Mouse (Mus musculus) neural tube, embryonic 14.5 days (tissue): Measurements from ENCODE around the gene Slc8a2. TPM values are rescaled to one million over a fixed set of nuclear protein-coding genes. Genes with fewer than 3 reads are reported as not detected.

ENCODE experiments used
- ATAC-seq: fragments of 200-750 bp; cut with Nextera tagmentation; 2 replicates; pipeline ENCODE4 v1.8.0; 2017; ENCODE audit warnings: low read depth, mild to moderate bottlenecking, moderate TSS enrichment, moderate library complexity
- H3K27ac ChIP-seq: fragments of 300-500 bp; sonication (generic); 2 replicates; pipeline ENCODE4 v1.5.1; 2014; ENCODE audit warnings: low read depth, mild to moderate bottlenecking, control low read depth, low read length, moderate library complexity, mixed read lengths
- H3K27me3 ChIP-seq: fragments of 300-500 bp; sonication (generic); 2 replicates; pipeline ENCODE4 v1.6.1; 2014; ENCODE audit warnings: low read length; ENCODE audit not compliant: control insufficient read depth, insufficient read depth
- H3K36me3 ChIP-seq: fragments of 300-500 bp; sonication (generic); 2 replicates; pipeline ENCODE4 v1.6.1; 2014; ENCODE audit warnings: low read length, mixed read lengths; ENCODE audit not compliant: control insufficient read depth, insufficient read depth
- H3K4me1 ChIP-seq: fragments of 300-500 bp; sonication (generic); 2 replicates; pipeline ENCODE4 v1.6.1; 2014; ENCODE audit warnings: low read length; ENCODE audit not compliant: control insufficient read depth, insufficient read depth
- H3K4me2 ChIP-seq: fragments of 300-500 bp; sonication (generic); 2 replicates; pipeline ENCODE4 v1.6.1; 2014; ENCODE audit warnings: mild to moderate bottlenecking, low read depth, low read length, control low read depth
- H3K4me3 ChIP-seq: fragments of 300-500 bp; sonication (generic); 2 replicates; pipeline ENCODE4 v1.5.1; 2014; ENCODE audit warnings: low read depth, low read length, control low read depth, mixed read lengths
- H3K9ac ChIP-seq: fragments of 300-500 bp; sonication (generic); replicated peaks from 2 replicates; pipeline ENCODE4 v1.6.1; 2014; ENCODE audit warnings: low read depth, mild to moderate bottlenecking, control low read depth, low read length, mixed read lengths
- H3K9me3 ChIP-seq: fragments of 300-500 bp; sonication (generic); 2 replicates; pipeline ENCODE4 v1.6.1; 2016; ENCODE audit warnings: low read length; ENCODE audit not compliant: control insufficient read depth
- WGBS: fragments of 180-500 bp; shearing (Covaris S2); extraction: QIAGEN DNeasy Blood & Tissue Kit; methylation state at CpG from one replicate; pipeline ENCODE4 v1.1.7; 2014; 5-methylcytosine and 5-hydroxymethylcytosine counted together
- polyA plus RNA-seq: library from polyadenylated mRNA; unstranded; fragments of >200 nt; fragmentation: Nextera tagmentation; extraction: Ambion mirVana; gene quantifications from 2 replicates; pipeline ENCODE4 v1.2.1, GENCODE M21; 2014

Gene Slc8a2
- polyA plus RNA-seq = 1.5 and 2.0 TPM in 2 replicates

GRCm38 (mm10) chr7:16129421-16129845 lies at the start of gene Slc8a2:
Slc8a2 (plus strand) TSS chr7:16129826.
- H3K4me2 ChIP-seq = peak within 1 kb of the TSS; percentile 67
- WGBS = under 1% methylated on average over 12 of the region's 12 CpGs

GRCm38 (mm10) chr7:16079947-16080346 lies 49.7 kb upstream of the Slc8a2 start:
- 74% methylated on average over 1 of the region's 1 CpGs for WGBS

More at GRCm38 (mm10) chr7:16129421-16129845, at the start of gene Slc8a2:
- H3K4me1 ChIP-seq = peaks cover 35% of the 10 kb centered on the region
- H3K9ac ChIP-seq = peak within 1 kb of the TSS; percentile 73
- H3K9me3 ChIP-seq = no peaks in the 10 kb centered on the region
- H3K27ac ChIP-seq = peak within 1 kb of the TSS; percentile 74
- peak within 1 kb of the TSS; percentile 63 for H3K4me3 ChIP-seq
- no peaks in the 10 kb centered on the region for H3K27me3 ChIP-seq
- ATAC-seq = peak; percentile 84
- H3K36me3 ChIP-seq = peaks cover 3% of the 10 kb centered on the region

DNA sequence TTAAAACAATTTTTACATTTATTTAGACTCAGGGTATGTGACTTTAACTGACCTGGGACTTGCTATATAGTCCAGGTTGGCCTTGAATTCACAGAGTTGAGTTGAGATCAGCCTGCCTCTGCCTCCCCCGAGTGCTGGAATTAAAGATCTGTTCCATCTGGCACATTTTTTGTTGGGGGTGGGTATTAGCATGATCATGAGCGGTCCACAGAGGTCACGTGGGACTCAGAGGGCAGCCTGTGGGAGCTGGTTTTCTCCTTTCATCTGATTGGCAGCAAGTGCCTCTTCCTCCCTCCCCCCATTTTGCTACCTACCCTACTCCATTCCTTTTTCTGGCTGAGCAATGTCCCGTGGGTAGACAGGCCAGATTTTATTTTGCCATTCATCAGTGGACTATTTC lies 49.0 kb upstream of the Slc8a2 start:
- H3K4me2 ChIP-seq = no peak overlapping the region
- WGBS = 77% methylated on average over 4 of the region's 4 CpGs
- ATAC-seq = no peak

More at GRCm38 (mm10) chr7:16079947-16080346, 49.7 kb upstream of the Slc8a2 start:
- no peaks in the 10 kb centered on the region for H3K9me3 ChIP-seq
- no peak overlapping the region for H3K4me2 ChIP-seq
- no peaks in the 10 kb centered on the region for H3K4me1 ChIP-seq
- H3K27ac ChIP-seq = no peak overlapping the region
- no peak overlapping the region for H3K9ac ChIP-seq
- no peak for ATAC-seq
- no peaks in the 10 kb centered on the region for H3K36me3 ChIP-seq
- H3K4me3 ChIP-seq = no peak overlapping the region
- H3K27me3 ChIP-seq = no peaks in the 10 kb centered on the region

GRCm38 (mm10) chr7:16083361-16083760 lies 46.3 kb upstream of the Slc8a2 start:
- H3K27ac ChIP-seq = no peak overlapping the region
- no peaks in the 10 kb centered on the region for H3K4me1 ChIP-seq
- no peaks in the 10 kb centered on the region for H3K27me3 ChIP-seq
- 53% methylated on average over 4 of the region's 4 CpGs for WGBS
- H3K4me3 ChIP-seq = no peak overlapping the region
- no peak overlapping the region for H3K9ac ChIP-seq
- no peak overlapping the region for H3K4me2 ChIP-seq
- no peaks in the 10 kb centered on the region for H3K9me3 ChIP-seq
- ATAC-seq = no peak
- H3K36me3 ChIP-seq = no peaks in the 10 kb centered on the region

More for the DNA sequence above, 49.0 kb upstream of the Slc8a2 start:
- H3K27ac ChIP-seq = no peak overlapping the region
- H3K4me1 ChIP-seq = no peaks in the 10 kb centered on the region
- H3K4me3 ChIP-seq = no peak overlapping the region
- no peaks in the 10 kb centered on the region for H3K9me3 ChIP-seq
- no peaks in the 10 kb centered on the region for H3K27me3 ChIP-seq
- no peak overlapping the region for H3K9ac ChIP-seq
- H3K36me3 ChIP-seq = no peaks in the 10 kb centered on the region

DNA sequence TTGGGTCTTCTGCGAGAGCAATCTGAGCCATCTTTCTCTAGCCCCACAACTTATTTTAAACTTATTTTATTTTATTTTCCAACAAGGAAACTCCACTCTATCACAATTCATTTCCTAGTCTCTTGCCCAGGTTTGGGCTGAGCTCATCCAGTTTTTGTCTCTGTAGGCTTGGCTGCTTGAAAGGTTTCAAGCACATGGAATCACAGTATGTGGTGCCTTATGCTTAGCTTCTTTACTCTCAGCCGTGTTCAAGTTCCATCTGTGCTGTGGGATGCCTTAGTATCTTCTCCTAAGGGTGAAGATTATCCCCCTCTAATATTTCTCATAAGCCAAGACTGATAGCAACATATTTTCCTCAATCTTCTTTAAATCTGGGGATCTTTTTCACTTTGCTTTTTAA lies 42.0 kb upstream of the Slc8a2 start:
- no peaks in the 10 kb centered on the region for H3K27me3 ChIP-seq
- H3K9ac ChIP-seq = no peak overlapping the region
- WGBS = 83% methylated on average over 2 of the region's 2 CpGs
- H3K27ac ChIP-seq = no peak overlapping the region
- no peak overlapping the region for H3K4me3 ChIP-seq
- ATAC-seq = no peak
- no peak overlapping the region for H3K4me2 ChIP-seq
- no peaks in the 10 kb centered on the region for H3K4me1 ChIP-seq
- no peaks in the 10 kb centered on the region for H3K9me3 ChIP-seq
- no peaks in the 10 kb centered on the region for H3K36me3 ChIP-seq

DNA sequence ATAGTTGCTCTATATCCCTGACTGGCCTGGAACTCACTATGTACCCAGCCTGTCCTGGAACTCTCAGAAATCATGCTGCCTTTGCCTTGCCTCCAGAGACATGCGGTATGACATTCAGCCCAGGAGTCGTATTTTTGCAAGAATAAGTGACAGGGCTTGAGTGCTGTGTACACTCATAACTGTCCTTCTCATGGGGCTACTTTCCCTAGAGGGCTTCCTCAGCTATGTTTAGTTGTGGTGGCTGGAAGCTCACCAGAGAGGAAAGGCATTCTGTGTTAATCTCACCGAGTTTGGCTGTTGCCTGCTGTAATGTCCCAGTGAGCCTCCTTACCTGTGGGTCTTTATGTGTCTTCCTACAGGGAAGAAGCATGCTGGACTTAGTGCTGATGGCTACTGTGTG lies 35.0 kb upstream of the Slc8a2 start:
- no peak overlapping the region for H3K27ac ChIP-seq
- no peaks in the 10 kb centered on the region for H3K9me3 ChIP-seq
- no peak overlapping the region for H3K4me2 ChIP-seq
- H3K27me3 ChIP-seq = no peaks in the 10 kb centered on the region
- H3K4me1 ChIP-seq = peaks cover 6% of the 10 kb centered on the region
- H3K36me3 ChIP-seq = no peaks in the 10 kb centered on the region
- no peak for ATAC-seq
- H3K9ac ChIP-seq = no peak overlapping the region
- H3K4me3 ChIP-seq = no peak overlapping the region
- 71% methylated on average over 3 of the region's 3 CpGs for WGBS

DNA sequence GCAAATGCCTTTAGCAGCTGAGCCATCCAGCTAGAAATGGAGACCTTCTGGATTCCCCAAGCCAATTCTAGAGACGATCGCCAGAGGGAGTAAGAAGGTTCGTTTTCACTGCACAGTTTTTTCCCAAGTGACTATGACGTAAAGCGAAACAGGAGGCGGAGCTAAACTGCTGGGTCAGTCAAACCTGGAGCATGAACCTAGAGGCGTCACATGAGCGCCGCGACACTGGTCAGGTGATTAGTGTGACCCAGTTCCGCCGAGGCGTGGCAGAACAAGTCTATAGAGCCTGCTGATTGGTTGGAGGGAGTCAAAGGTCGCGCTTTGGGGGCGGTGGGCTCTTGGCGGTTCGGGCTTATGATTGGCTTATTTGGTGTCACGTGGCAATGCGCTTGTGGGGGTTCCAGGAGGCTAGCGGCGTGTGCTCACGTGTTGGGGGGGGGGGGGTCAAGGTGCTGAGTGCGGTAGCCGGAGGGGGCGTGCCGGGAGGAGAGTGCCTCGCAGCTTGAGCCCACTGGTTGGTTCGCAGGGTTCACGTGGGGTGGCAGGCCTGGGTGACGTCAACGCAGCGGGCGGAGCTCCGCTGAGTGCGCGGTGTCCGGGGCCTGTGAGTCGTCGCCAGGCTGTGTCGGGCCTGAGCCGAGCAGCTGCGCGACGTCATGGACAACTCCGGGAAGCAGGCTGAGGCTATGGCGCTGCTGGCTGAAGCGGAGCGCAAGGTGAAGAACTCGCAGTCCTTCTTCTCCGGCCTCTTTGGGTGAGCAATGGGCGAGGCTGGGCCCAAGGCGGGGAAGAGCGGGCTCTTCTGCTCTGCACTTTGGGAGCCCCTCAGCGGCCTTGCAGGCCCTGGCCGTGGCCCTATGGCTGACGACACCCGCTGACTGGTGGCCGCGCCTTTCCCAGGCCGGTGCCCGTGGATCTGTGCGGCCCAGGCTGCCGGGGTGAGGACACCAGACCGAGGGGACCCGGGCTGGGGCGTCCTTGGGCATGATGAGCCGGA lies 31.3 kb upstream of the Slc8a2 start, which contains the start of gene Napa:
Gene Napa (plus strand): TSS at position 438 of the 997 bp plus-strand sequence.
- Histone ChIP-seq H3K4me1 (peaks cover 15% of the 10 kb centered on the region), H3K27me3 (no peaks in the 10 kb centered on the region), H3K27ac (peak within 1 kb of the TSS; percentile 87), H3K4me2 (peak within 1 kb of the TSS; percentile 94), H3K36me3 (no peaks in the 10 kb centered on the region), H3K9me3 (no peaks in the 10 kb centered on the region), H3K4me3 (peak within 1 kb of the TSS; percentile 98), H3K9ac (peak within 1 kb of the TSS; percentile 97)
- under 1% methylated on average over 64 of the region's 68 CpGs for WGBS
- peak; percentile 98 for ATAC-seq

DNA sequence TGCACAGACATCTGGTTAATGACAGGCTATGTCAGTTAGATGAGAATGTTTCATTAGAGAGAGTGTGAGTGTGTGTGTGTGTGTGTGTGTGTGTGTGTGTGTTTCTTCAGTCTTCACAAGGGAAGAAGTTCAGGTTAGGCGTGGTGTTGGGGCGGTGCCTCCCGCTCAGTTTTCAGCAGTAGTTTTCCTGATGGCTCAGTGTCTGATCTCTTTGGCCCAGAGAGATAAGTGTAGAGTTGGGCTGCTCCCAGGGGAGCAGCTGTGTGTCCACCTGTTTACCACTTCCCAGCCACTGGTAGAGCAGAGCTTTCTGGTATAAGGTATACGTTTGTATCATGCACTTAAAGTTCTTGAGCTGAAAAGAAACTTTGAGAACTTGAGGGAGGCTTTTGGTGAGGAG lies 29.7 kb upstream of the Slc8a2 start:
- no peaks in the 10 kb centered on the region for H3K27me3 ChIP-seq
- 86% methylated on average over 4 of the region's 4 CpGs for WGBS
- H3K4me3 ChIP-seq = no peak overlapping the region
- no peaks in the 10 kb centered on the region for H3K9me3 ChIP-seq
- H3K9ac ChIP-seq = no peak overlapping the region
- peaks cover 23% of the 10 kb centered on the region for H3K4me1 ChIP-seq
- ATAC-seq = no peak
- no peak overlapping the region for H3K27ac ChIP-seq
- peak overlapping the region; percentile 94 for H3K4me2 ChIP-seq
- no peaks in the 10 kb centered on the region for H3K36me3 ChIP-seq

DNA sequence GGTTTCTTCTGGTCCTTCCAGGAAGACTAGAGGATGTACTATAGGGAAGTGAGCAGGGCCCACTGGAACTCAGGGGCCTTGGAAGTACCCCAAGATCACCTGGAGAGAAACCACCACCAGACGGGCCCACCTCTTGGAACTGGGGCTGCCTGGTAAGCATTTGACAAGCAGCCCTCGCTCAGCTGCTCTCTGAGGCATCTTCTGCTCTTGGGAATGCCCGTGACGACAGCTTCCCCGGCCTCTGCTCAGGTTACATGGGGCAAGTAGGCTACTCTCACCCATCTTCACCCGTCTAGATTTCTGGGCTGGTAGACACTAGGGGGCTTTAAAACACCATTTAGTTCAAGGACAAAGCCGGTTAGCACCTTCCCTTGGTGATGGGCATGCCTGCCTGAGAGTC lies 28.5 kb upstream of the Slc8a2 start:
- WGBS = 89% methylated on average over 7 of the region's 7 CpGs
- Histone ChIP-seq H3K4me1 (peaks cover 23% of the 10 kb centered on the region), H3K4me3 (no peak overlapping the region), H3K9ac (no peak overlapping the region), H3K9me3 (no peaks in the 10 kb centered on the region), H3K27me3 (no peaks in the 10 kb centered on the region), H3K36me3 (no peaks in the 10 kb centered on the region), H3K27ac (no peak overlapping the region), H3K4me2 (no peak overlapping the region)
- no peak for ATAC-seq
